Mouse (Mus musculus): Measurements from ENCODE around the gene Smim1. TPM values are rescaled to one million over a fixed set of nuclear protein-coding genes. Genes with fewer than 3 reads are reported as not detected.

Gene Smim1
- polyA plus RNA-seq, 1 experiment from 2014 or later = 40.2 TPM

GRCm38 (mm10) chr4:154024729-154025521 is 1.1 kb downstream of the Smim1 start:
- Histone ChIP-seq H3K27me3 (ENCODE audit: control insufficient read depth, insufficient read depth, low read length) (no peaks in the 10 kb centered on the region), H3K9me3 (ENCODE audit: control insufficient read depth, low read depth, low read length) (no peaks in the 10 kb centered on the region), H3K27ac (ENCODE audit: low read length) (peak overlapping the region; percentile 67; the same call in 1 of the 2 replicates), H3K36me3 (ENCODE audit: control insufficient read depth, insufficient read depth, low read length) (peaks cover 16% of the 10 kb centered on the region), H3K4me1 (ENCODE audit: control insufficient read depth, insufficient read depth, low read length) (peaks cover 28% of the 10 kb centered on the region), H3K9ac (replicated peaks; ENCODE audit: low read depth, low read length) (peak overlapping the region; percentile 45; the same call in 1 of the 2 replicates), H3K4me2 (replicated peaks; ENCODE audit: low read depth, low read length) (peak overlapping the region; percentile 79), H3K4me3 (ENCODE audit: low read depth, low read length) (peak overlapping the region; percentile 41)
- ATAC-seq (ENCODE audit: insufficient number of reproducible peaks, insufficient read depth, low FRiP score, low read depth) = no peak
- 28% methylated on average over 17 of the region's 17 CpGs for WGBS

- H3K4me1 ChIP-seq (ENCODE audit: control insufficient read depth, insufficient read depth, low read length) = peaks cover 28% of the 10 kb centered on the region
- WGBS = 14% methylated on average over 8 of the region's 8 CpGs
- no peak overlapping the region for H3K27ac ChIP-seq (ENCODE audit: low read length)
- H3K36me3 ChIP-seq (ENCODE audit: control insufficient read depth, insufficient read depth, low read length) = peaks cover 24% of the 10 kb centered on the region
- no peak overlapping the region for H3K9ac ChIP-seq (replicated peaks; ENCODE audit: low read depth, low read length)
- H3K4me2 ChIP-seq (replicated peaks; ENCODE audit: low read depth, low read length) = peak overlapping the region; percentile 79; the same call in 1 of the 2 replicates
- no peaks in the 10 kb centered on the region for H3K9me3 ChIP-seq (ENCODE audit: control insufficient read depth, low read depth, low read length)
- peak; percentile 64; the same call in 1 of the 2 replicates for ATAC-seq (ENCODE audit: insufficient number of reproducible peaks, insufficient read depth, low FRiP score, low read depth)
- no peaks in the 10 kb centered on the region for H3K27me3 ChIP-seq (ENCODE audit: control insufficient read depth, insufficient read depth, low read length)
- H3K4me3 ChIP-seq (ENCODE audit: low read depth, low read length) = 0 out of 2 replicates have a peak overlapping the region, but pooled peaks have one; percentile 41
Observed at GRCm38 (mm10) chr4:154023754-154024601, 2.1 kb downstream of the Smim1 start.

GRCm38 (mm10) chr4:154022844-154023243 is 3.2 kb downstream of the Smim1 start:
- Histone ChIP-seq H3K4me3 (ENCODE audit: low read depth, low read length) (no peak overlapping the region), H3K27me3 (ENCODE audit: control insufficient read depth, insufficient read depth, low read length) (no peaks in the 10 kb centered on the region), H3K4me1 (ENCODE audit: control insufficient read depth, insufficient read depth, low read length) (peaks cover 28% of the 10 kb centered on the region), H3K4me2 (replicated peaks; ENCODE audit: low read depth, low read length) (no peak overlapping the region), H3K36me3 (ENCODE audit: control insufficient read depth, insufficient read depth, low read length) (peaks cover 34% of the 10 kb centered on the region), H3K9me3 (ENCODE audit: control insufficient read depth, low read depth, low read length) (no peaks in the 10 kb centered on the region), H3K9ac (replicated peaks; ENCODE audit: low read depth, low read length) (no peak overlapping the region), H3K27ac (ENCODE audit: low read length) (0 out of 2 replicates have a peak overlapping the region, but pooled peaks have one; percentile 27)
- no peak for ATAC-seq (ENCODE audit: insufficient number of reproducible peaks, insufficient read depth, low FRiP score, low read depth)
- 41% methylated on average over 4 of the region's 4 CpGs for WGBS

- H3K9me3 ChIP-seq (ENCODE audit: control insufficient read depth, low read depth, low read length) = no peaks in the 10 kb centered on the region
- no peak overlapping the region for H3K27ac ChIP-seq (ENCODE audit: low read length)
- 82% methylated on average over 4 of the region's 4 CpGs for WGBS
- H3K9ac ChIP-seq (replicated peaks; ENCODE audit: low read depth, low read length) = no peak overlapping the region
- peaks cover 35% of the 10 kb centered on the region for H3K36me3 ChIP-seq (ENCODE audit: control insufficient read depth, insufficient read depth, low read length)
- no peak overlapping the region for H3K4me3 ChIP-seq (ENCODE audit: low read depth, low read length)
- peaks cover 28% of the 10 kb centered on the region for H3K4me1 ChIP-seq (ENCODE audit: control insufficient read depth, insufficient read depth, low read length)
- H3K27me3 ChIP-seq (ENCODE audit: control insufficient read depth, insufficient read depth, low read length) = no peaks in the 10 kb centered on the region
- no peak for ATAC-seq (ENCODE audit: insufficient number of reproducible peaks, insufficient read depth, low FRiP score, low read depth)
- no peak overlapping the region for H3K4me2 ChIP-seq (replicated peaks; ENCODE audit: low read depth, low read length)
Observed at GRCm38 (mm10) chr4:154022407-154022806, 3.6 kb downstream of the Smim1 start.

- Histone ChIP-seq H3K27me3 (ENCODE audit: control insufficient read depth, insufficient read depth, low read length) (no peaks in the 10 kb centered on the region), H3K4me3 (ENCODE audit: low read depth, low read length) (no peak overlapping the region), H3K4me1 (ENCODE audit: control insufficient read depth, insufficient read depth, low read length) (peaks cover 28% of the 10 kb centered on the region), H3K27ac (ENCODE audit: low read length) (no peak overlapping the region), H3K4me2 (replicated peaks; ENCODE audit: low read depth, low read length) (no peak overlapping the region), H3K36me3 (ENCODE audit: control insufficient read depth, insufficient read depth, low read length) (peaks cover 44% of the 10 kb centered on the region), H3K9ac (replicated peaks; ENCODE audit: low read depth, low read length) (no peak overlapping the region), H3K9me3 (ENCODE audit: control insufficient read depth, low read depth, low read length) (no peaks in the 10 kb centered on the region)
- 87% methylated on average over 9 of the region's 9 CpGs for WGBS
- ATAC-seq (ENCODE audit: insufficient number of reproducible peaks, insufficient read depth, low FRiP score, low read depth) = no peak
Observed at GRCm38 (mm10) chr4:154021432-154021831, 4.6 kb downstream of the Smim1 start.

- H3K4me1 ChIP-seq (ENCODE audit: control insufficient read depth, insufficient read depth, low read length) = peaks cover 10% of the 10 kb centered on the region; the same call in 1 of the 2 replicates
- no peak overlapping the region for H3K9ac ChIP-seq (replicated peaks; ENCODE audit: low read depth, low read length)
- H3K9me3 ChIP-seq (ENCODE audit: control insufficient read depth, low read depth, low read length) = no peaks in the 10 kb centered on the region
- no peak overlapping the region for H3K27ac ChIP-seq (ENCODE audit: low read length)
- ATAC-seq (ENCODE audit: insufficient number of reproducible peaks, insufficient read depth, low FRiP score, low read depth) = no peak
- H3K27me3 ChIP-seq (ENCODE audit: control insufficient read depth, insufficient read depth, low read length) = no peaks in the 10 kb centered on the region
- H3K36me3 ChIP-seq (ENCODE audit: control insufficient read depth, insufficient read depth, low read length) = peaks cover 56% of the 10 kb centered on the region
- no peak overlapping the region for H3K4me2 ChIP-seq (replicated peaks; ENCODE audit: low read depth, low read length)
- H3K4me3 ChIP-seq (ENCODE audit: low read depth, low read length) = no peak overlapping the region
- 71% methylated on average over 7 of the region's 7 CpGs for WGBS
Observed at GRCm38 (mm10) chr4:154019571-154019970, 6.5 kb downstream of the Smim1 start.

- Histone ChIP-seq H3K4me1 (ENCODE audit: control insufficient read depth, insufficient read depth, low read length) (peaks cover 14% of the 10 kb centered on the region), H3K27ac (ENCODE audit: low read length) (no peak overlapping the region), H3K9ac (replicated peaks; ENCODE audit: low read depth, low read length) (no peak overlapping the region), H3K4me3 (ENCODE audit: low read depth, low read length) (no peak overlapping the region), H3K9me3 (ENCODE audit: control insufficient read depth, low read depth, low read length) (no peaks in the 10 kb centered on the region), H3K4me2 (replicated peaks; ENCODE audit: low read depth, low read length) (no peak overlapping the region), H3K27me3 (ENCODE audit: control insufficient read depth, insufficient read depth, low read length) (no peaks in the 10 kb centered on the region), H3K36me3 (ENCODE audit: control insufficient read depth, insufficient read depth, low read length) (peaks cover 51% of the 10 kb centered on the region)
- 88% methylated on average over 11 of the region's 11 CpGs for WGBS
- ATAC-seq (ENCODE audit: insufficient number of reproducible peaks, insufficient read depth, low FRiP score, low read depth) = no peak
Observed at GRCm38 (mm10) chr4:154015476-154015875, 10.6 kb downstream of the Smim1 start.

- H3K9ac ChIP-seq (replicated peaks; ENCODE audit: low read depth, low read length) = peak overlapping the region; percentile 95
- WGBS = 2% methylated on average over 53 of the region's 55 CpGs
- peak overlapping the region; percentile 96 for H3K4me3 ChIP-seq (ENCODE audit: low read depth, low read length)
- peaks cover 25% of the 10 kb centered on the region; the same call in 1 of the 2 replicates for H3K36me3 ChIP-seq (ENCODE audit: control insufficient read depth, insufficient read depth, low read length)
- H3K27me3 ChIP-seq (ENCODE audit: control insufficient read depth, insufficient read depth, low read length) = no peaks in the 10 kb centered on the region
- peaks cover 14% of the 10 kb centered on the region for H3K4me1 ChIP-seq (ENCODE audit: control insufficient read depth, insufficient read depth, low read length)
- H3K9me3 ChIP-seq (ENCODE audit: control insufficient read depth, low read depth, low read length) = no peaks in the 10 kb centered on the region
- peak overlapping the region; percentile 95 for H3K4me2 ChIP-seq (replicated peaks; ENCODE audit: low read depth, low read length)
- no peak overlapping the region; the same call in 1 of the 2 replicates for H3K27ac ChIP-seq (ENCODE audit: low read length)
- ATAC-seq (ENCODE audit: insufficient number of reproducible peaks, insufficient read depth, low FRiP score, low read depth) = no peak
Observed at GRCm38 (mm10) chr4:154012132-154012882, 13.7 kb downstream of the Smim1 start.

Measured in stomach, embryonic 14.5 days (tissue).